Mouse (Mus musculus): ENCODE measurements at regions not wholly inside any gene's neighbourhood (a gene's known extent, or its start where the extent isn't known, plus 50 kb on each side); places are given as distances from the start of the nearest gene placed in this dataset.
"Not testable (repeated sequence)": the region's sequence is repeated elsewhere in the genome, so short reads cannot be mapped to it uniquely, and the experiment has no call there.

DNA sequence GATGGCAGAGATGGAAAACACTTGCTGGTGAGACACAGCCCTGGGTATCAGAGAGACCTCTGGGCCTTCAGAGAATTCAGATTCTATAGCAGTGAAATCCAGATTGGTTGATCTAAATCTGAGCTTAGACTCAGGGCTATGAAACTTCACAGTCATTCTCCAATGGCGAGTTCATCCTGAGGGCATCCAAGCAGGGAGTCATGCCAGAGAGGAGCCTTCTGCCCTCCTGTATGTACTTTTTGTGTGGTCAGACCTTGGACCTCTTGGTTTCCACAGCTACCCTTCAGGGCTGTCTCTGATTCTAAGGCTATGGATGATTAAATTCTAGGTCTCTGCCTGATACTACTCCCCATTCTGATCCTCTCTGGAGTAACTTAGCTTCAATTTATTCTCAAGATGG lies 122.0 kb upstream of the Mettl15 start:
- ATAC-seq (ENCODE audit: insufficient number of reproducible peaks, low FRiP score) = no peak
- Histone ChIP-seq H3K4me3 (no peak overlapping the region), H3K9ac (no peak overlapping the region), H3K27ac (ENCODE audit: poor library complexity, severe bottlenecking) (no peak overlapping the region), H3K4me1 (replicated peaks) (no peaks in the 10 kb centered on the region), H3K9me3 (replicated peaks) (no peaks in the 10 kb centered on the region), H3K4me2 (no peak overlapping the region), H3K36me3 (no peaks in the 10 kb centered on the region), H3K27me3 (replicated peaks) (no peaks in the 10 kb centered on the region)
- 58% methylated on average over 1 of the region's 1 CpGs for WGBS

- Histone ChIP-seq H3K36me3 (no peaks in the 10 kb centered on the region), H3K27ac (ENCODE audit: poor library complexity, severe bottlenecking) (no peak overlapping the region), H3K4me3 (no peak overlapping the region), H3K4me1 (replicated peaks) (no peaks in the 10 kb centered on the region), H3K9ac (no peak overlapping the region), H3K4me2 (no peak overlapping the region), H3K9me3 (replicated peaks) (no peaks in the 10 kb centered on the region), H3K27me3 (replicated peaks) (no peaks in the 10 kb centered on the region)
- ATAC-seq (ENCODE audit: insufficient number of reproducible peaks, low FRiP score) = no peak
- WGBS = 67% methylated on average over 3 of the region's 3 CpGs
Measured at GRCm38 (mm10) chr2:109404262-109404661, 123.7 kb upstream of the Mettl15 start.

DNA sequence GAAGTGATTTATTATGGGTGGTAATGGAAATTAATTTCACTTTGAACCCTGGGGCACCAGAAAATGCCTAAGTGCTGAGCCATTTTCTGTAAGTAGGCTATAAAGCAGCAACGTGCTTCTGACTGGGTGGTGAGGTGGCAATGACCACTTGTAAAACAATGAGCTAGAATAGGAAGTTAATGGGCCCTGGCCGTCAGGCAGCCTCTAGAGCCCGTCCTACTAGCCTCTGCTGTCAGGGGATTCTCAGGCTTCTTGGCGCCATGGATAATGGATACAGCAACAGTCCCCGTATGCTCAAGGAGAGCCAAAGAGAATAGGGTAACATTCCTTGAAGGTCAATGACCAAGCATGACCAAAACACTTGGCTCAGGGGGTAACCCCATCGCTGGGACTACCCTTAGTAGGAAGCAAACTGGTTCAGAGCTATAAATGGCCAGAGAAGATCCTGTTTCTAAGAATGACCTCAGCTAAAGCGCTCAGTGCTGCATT lies 126.1 kb upstream of the Mettl15 start:
- H3K27ac ChIP-seq (ENCODE audit: poor library complexity, severe bottlenecking) = no peak overlapping the region
- no peaks in the 10 kb centered on the region for H3K4me1 ChIP-seq (replicated peaks)
- no peaks in the 10 kb centered on the region for H3K27me3 ChIP-seq (replicated peaks)
- ATAC-seq (ENCODE audit: insufficient number of reproducible peaks, low FRiP score) = no peak
- H3K4me3 ChIP-seq = no peak overlapping the region
- no peak overlapping the region for H3K9ac ChIP-seq
- H3K4me2 ChIP-seq = no peak overlapping the region
- 69% methylated on average over 7 of the region's 7 CpGs for WGBS
- no peaks in the 10 kb centered on the region for H3K9me3 ChIP-seq (replicated peaks)
- no peaks in the 10 kb centered on the region for H3K36me3 ChIP-seq

DNA sequence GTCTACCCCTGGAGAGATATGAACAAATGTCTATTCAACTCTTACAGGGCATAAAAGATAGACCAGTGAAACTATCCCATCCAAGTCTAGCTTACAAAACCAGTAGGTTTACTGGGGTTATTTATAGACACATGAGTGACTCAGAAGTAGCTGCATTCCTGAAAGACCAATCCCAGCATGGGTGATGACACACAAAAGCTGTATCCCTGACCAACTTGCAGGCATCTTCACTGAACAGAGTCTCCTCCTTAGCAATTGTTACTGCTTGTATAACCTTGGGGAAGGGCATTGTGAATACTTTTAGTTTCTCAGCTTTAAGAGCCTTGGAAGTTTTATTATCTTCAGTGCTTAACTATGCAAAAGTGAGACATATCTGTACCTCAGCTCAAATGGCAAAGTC lies 139.6 kb upstream of the Mettl15 start:
- Histone ChIP-seq H3K9ac (no peak overlapping the region), H3K4me2 (no peak overlapping the region), H3K4me3 (no peak overlapping the region), H3K27me3 (replicated peaks) (no peaks in the 10 kb centered on the region), H3K36me3 (no peaks in the 10 kb centered on the region), H3K4me1 (replicated peaks) (0 out of 2 replicates have a peak, but pooled peaks cover 5% of the 10 kb centered on the region), H3K9me3 (replicated peaks) (no peaks in the 10 kb centered on the region), H3K27ac (ENCODE audit: poor library complexity, severe bottlenecking) (no peak overlapping the region)
- no peak for ATAC-seq (ENCODE audit: insufficient number of reproducible peaks, low FRiP score)

GRCm38 (mm10) chr2:109431183-109431582 lies 150.6 kb upstream of the Mettl15 start:
- no peak for ATAC-seq (ENCODE audit: insufficient number of reproducible peaks, low FRiP score)
- 57% methylated on average over 3 of the region's 3 CpGs for WGBS
- Histone ChIP-seq H3K9me3 (replicated peaks) (no peaks in the 10 kb centered on the region), H3K27me3 (replicated peaks) (no peaks in the 10 kb centered on the region), H3K27ac (ENCODE audit: poor library complexity, severe bottlenecking) (no peak overlapping the region), H3K36me3 (no peaks in the 10 kb centered on the region), H3K4me1 (replicated peaks) (no peaks in the 10 kb centered on the region), H3K4me2 (no peak overlapping the region), H3K4me3 (no peak overlapping the region), H3K9ac (no peak overlapping the region)

DNA sequence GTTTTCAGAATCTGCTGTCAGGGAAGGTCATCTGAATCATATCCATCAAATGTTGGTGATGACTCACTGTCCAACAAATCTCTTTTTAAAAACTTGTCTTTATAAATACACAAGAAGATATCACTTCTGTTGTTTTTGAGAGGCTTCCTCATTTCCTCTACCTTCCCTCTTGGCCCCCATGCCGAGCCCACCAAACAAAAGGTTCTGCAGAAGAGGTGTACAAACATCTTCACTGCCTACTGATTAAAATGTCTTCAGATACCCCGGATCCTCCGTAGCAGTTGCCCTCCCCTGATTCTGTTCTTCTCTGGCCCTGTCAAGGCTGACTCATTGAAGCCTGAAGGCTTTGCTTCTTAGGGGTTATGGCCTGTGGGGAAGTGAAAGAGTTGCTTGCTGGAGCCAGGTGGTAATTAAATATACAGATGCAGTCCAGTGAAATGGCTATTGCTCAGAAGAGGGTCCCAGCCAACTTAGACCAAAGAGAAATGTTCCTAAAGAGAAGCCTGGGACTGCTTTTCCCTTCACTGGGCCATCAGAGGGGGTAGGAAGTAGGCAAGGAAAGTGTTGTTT lies 162.1 kb upstream of the Mettl15 start:
- no peak for ATAC-seq (ENCODE audit: insufficient number of reproducible peaks, low FRiP score)
- 65% methylated on average over 3 of the region's 3 CpGs for WGBS
- Histone ChIP-seq H3K4me1 (replicated peaks) (no peaks in the 10 kb centered on the region), H3K36me3 (no peaks in the 10 kb centered on the region), H3K9me3 (replicated peaks) (peaks cover 4% of the 10 kb centered on the region), H3K9ac (no peak overlapping the region), H3K27ac (ENCODE audit: poor library complexity, severe bottlenecking) (no peak overlapping the region), H3K4me3 (no peak overlapping the region), H3K27me3 (replicated peaks) (no peaks in the 10 kb centered on the region), H3K4me2 (no peak overlapping the region)

DNA sequence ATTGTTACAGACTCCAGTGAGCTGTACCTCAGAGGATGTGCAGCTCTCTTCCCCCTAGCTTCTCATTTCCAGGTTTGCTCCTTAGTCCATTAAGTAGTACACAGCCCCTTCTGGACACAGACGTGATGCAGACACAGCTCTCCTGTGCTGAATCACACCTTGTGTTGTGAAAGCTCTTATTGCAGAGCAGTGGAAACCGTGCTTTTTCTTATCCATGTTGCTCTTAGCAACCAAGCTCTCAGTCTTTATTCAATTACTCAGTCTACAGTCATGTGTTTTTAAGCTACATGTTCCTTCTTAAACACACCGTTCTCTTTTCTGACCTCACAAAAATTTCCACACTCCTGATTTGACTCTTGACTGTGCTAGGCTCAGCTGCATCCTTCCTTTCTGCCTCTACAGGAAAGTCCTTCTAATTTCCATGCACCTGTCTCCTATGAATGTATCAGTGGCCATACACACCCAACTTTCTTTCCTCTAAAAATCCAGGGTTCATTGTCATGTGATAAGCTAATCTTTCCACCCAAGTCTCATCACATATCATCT lies 163.0 kb upstream of the Mettl15 start:
- 67% methylated on average over 3 of the region's 3 CpGs for WGBS
- no peak overlapping the region for H3K27ac ChIP-seq (ENCODE audit: poor library complexity, severe bottlenecking)
- peaks cover 5% of the 10 kb centered on the region for H3K9me3 ChIP-seq (replicated peaks)
- no peak overlapping the region for H3K4me3 ChIP-seq
- H3K9ac ChIP-seq = no peak overlapping the region
- H3K4me2 ChIP-seq = no peak overlapping the region
- no peaks in the 10 kb centered on the region for H3K27me3 ChIP-seq (replicated peaks)
- no peaks in the 10 kb centered on the region for H3K4me1 ChIP-seq (replicated peaks)
- no peak for ATAC-seq (ENCODE audit: insufficient number of reproducible peaks, low FRiP score)
- no peaks in the 10 kb centered on the region for H3K36me3 ChIP-seq

GRCm38 (mm10) chr2:109462246-109462645 lies 181.7 kb upstream of the Mettl15 start:
- not testable (repeated sequence) for H3K36me3 ChIP-seq
- 79% methylated on average over 1 of the region's 1 CpGs for WGBS

GRCm38 (mm10) chr2:109484306-109484705 lies 190.2 kb upstream of the Bdnf start:
- no peaks in the 10 kb centered on the region for H3K36me3 ChIP-seq
- no peaks in the 10 kb centered on the region for H3K27me3 ChIP-seq (replicated peaks)
- ATAC-seq (ENCODE audit: insufficient number of reproducible peaks, low FRiP score) = no peak
- no peak overlapping the region for H3K4me3 ChIP-seq
- H3K27ac ChIP-seq (ENCODE audit: poor library complexity, severe bottlenecking) = no peak overlapping the region
- H3K9ac ChIP-seq = no peak overlapping the region
- WGBS = 72% methylated on average over 1 of the region's 1 CpGs
- H3K4me1 ChIP-seq (replicated peaks) = no peaks in the 10 kb centered on the region
- no peak overlapping the region for H3K4me2 ChIP-seq
- H3K9me3 ChIP-seq (replicated peaks) = no peaks in the 10 kb centered on the region

More at GRCm38 (mm10) chr2:109462246-109462645, 181.7 kb upstream of the Mettl15 start:
- not testable (repeated sequence) for H3K9ac ChIP-seq; H3K4me1 ChIP-seq (replicated peaks); H3K4me2 ChIP-seq; H3K9me3 ChIP-seq (replicated peaks); H3K27ac ChIP-seq (ENCODE audit: poor library complexity, severe bottlenecking); H3K27me3 ChIP-seq (replicated peaks); H3K4me3 ChIP-seq; ATAC-seq (ENCODE audit: insufficient number of reproducible peaks, low FRiP score)

DNA sequence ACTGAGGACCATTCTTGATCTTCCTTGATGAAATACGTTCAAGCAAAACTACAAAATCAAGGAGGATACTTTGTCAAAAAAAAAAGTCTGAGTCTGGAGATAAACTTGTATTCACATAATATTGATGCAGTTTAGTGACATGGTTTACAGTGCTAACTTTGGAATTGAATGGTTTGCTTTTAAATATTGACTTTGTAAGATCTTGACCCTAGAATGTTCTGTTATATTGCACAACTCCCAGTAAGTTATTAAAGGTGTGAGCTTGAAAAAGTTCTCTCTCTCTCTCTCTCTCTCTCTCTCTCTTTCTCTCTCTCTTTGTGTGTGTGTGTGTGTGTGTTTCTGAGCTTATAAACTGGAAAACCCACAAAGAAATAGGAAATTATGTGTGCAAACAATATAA lies 186.9 kb upstream of the Bdnf start:
- Histone ChIP-seq H3K9ac (no peak overlapping the region), H3K4me2 (no peak overlapping the region), H3K4me3 (no peak overlapping the region), H3K27me3 (replicated peaks) (no peaks in the 10 kb centered on the region), H3K36me3 (no peaks in the 10 kb centered on the region), H3K4me1 (replicated peaks) (no peaks in the 10 kb centered on the region), H3K9me3 (replicated peaks) (no peaks in the 10 kb centered on the region), H3K27ac (ENCODE audit: poor library complexity, severe bottlenecking) (no peak overlapping the region)
- 65% methylated on average over 1 of the region's 1 CpGs for WGBS
- no peak for ATAC-seq (ENCODE audit: insufficient number of reproducible peaks, low FRiP score)

- WGBS = 80% methylated on average over 5 of the region's 5 CpGs
- no peak overlapping the region for H3K4me2 ChIP-seq
- no peak overlapping the region for H3K9ac ChIP-seq
- no peaks in the 10 kb centered on the region for H3K4me1 ChIP-seq (replicated peaks)
- no peaks in the 10 kb centered on the region for H3K27me3 ChIP-seq (replicated peaks)
- ATAC-seq (ENCODE audit: insufficient number of reproducible peaks, low FRiP score) = no peak
- no peaks in the 10 kb centered on the region for H3K36me3 ChIP-seq
- no peak overlapping the region for H3K27ac ChIP-seq (ENCODE audit: poor library complexity, severe bottlenecking)
- H3K9me3 ChIP-seq (replicated peaks) = no peaks in the 10 kb centered on the region
- H3K4me3 ChIP-seq = no peak overlapping the region
Measured at GRCm38 (mm10) chr2:109502186-109502585, 172.3 kb upstream of the Bdnf start.

DNA sequence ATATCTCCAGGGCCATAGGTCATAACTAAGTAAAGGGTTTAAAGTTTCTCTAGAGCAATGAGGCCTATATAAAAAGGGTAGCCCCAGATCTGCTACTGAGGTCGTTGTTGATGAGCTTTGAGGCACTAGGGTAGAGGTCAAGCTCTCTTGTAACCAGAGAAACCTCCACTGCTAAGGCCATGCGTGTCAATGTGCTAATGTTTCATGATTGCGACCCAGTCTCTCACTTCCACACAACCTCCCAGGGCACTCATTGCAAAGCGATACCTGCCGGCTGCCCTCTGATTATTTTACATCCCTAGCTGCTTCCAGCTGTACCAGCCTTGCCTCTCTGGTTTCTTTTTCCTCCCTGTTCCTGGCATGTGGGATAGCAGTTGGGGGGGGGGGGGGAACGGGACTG lies 169.6 kb upstream of the Bdnf start:
- WGBS = 73% methylated on average over 6 of the region's 6 CpGs
- H3K4me2 ChIP-seq = no peak overlapping the region
- H3K27me3 ChIP-seq (replicated peaks) = no peaks in the 10 kb centered on the region
- H3K4me1 ChIP-seq (replicated peaks) = no peaks in the 10 kb centered on the region
- no peak overlapping the region for H3K9ac ChIP-seq
- no peak overlapping the region for H3K27ac ChIP-seq (ENCODE audit: poor library complexity, severe bottlenecking)
- no peak for ATAC-seq (ENCODE audit: insufficient number of reproducible peaks, low FRiP score)
- no peak overlapping the region for H3K4me3 ChIP-seq
- H3K9me3 ChIP-seq (replicated peaks) = no peaks in the 10 kb centered on the region
- H3K36me3 ChIP-seq = no peaks in the 10 kb centered on the region
